Mouse (Mus musculus) inflammation-experienced regulatory T-cells (primary cell): ENCODE measurements around the gene Pitpnm2. TPM values are rescaled to one million over a fixed set of nuclear protein-coding genes. Genes with fewer than 3 reads are reported as not detected.

Experiments used
- polyA plus RNA-seq, 2 experiments: library from polyadenylated mRNA; unstranded; fragments of 100-300 nt; shearing (Covaris generic); gene quantifications; one replicate each; pipeline ENCODE4 v1.2.1; 2017

Pitpnm2 gene
- polyA plus RNA-seq: 10 to 100 TPM; 11.6 to 14.3 TPM

DNA sequence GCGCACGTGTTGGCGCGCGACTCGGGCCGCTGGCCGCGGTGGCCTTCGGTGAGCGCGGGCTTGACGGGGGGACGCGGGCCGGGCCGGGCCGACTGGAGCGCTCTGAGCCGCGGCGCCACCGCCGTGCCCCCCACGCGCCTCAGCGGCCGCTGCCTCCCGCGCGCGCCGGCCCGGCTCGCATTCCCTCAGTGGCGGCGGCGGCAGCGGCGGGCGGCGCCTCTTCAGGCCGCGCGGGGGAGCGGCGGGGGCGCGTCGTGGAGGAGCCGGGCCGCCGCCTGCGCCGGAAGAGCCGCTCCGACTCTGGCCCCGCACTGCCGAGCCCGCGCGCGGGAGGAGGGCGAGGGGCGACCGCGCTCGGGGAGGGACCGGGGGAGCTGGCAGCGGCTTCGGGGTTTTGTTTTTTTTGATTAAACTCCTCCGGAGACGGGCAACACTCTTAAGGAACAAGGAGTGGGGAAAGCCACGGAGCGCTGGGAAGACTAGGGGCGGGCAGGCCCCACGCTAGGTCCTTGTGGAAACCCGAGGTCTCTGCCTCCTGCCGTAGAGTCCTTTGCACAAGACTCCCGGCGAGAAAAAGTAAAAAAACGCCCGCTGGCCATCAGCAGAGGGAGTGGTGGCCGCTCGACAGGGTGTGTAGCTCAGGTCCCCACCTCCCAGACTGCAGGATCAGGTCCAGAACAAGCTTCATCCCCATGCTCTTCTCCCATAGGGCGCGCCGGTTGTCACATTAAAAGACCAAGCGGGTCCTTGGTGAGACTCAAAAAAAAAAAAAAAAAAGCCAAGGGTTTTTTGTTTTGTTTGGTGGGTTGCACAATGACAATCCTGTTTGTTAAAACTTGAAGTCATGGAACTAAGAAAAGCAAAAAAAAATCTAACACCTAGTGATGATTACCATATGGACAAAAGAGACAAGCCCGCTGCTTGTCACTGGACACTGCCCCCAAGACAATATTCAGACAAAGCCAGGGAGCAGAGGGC lies at the start of gene Pitpnm2:
Pitpnm2 (minus strand) TSS at position 147 of the 978 bp plus-strand sequence.

DNA sequence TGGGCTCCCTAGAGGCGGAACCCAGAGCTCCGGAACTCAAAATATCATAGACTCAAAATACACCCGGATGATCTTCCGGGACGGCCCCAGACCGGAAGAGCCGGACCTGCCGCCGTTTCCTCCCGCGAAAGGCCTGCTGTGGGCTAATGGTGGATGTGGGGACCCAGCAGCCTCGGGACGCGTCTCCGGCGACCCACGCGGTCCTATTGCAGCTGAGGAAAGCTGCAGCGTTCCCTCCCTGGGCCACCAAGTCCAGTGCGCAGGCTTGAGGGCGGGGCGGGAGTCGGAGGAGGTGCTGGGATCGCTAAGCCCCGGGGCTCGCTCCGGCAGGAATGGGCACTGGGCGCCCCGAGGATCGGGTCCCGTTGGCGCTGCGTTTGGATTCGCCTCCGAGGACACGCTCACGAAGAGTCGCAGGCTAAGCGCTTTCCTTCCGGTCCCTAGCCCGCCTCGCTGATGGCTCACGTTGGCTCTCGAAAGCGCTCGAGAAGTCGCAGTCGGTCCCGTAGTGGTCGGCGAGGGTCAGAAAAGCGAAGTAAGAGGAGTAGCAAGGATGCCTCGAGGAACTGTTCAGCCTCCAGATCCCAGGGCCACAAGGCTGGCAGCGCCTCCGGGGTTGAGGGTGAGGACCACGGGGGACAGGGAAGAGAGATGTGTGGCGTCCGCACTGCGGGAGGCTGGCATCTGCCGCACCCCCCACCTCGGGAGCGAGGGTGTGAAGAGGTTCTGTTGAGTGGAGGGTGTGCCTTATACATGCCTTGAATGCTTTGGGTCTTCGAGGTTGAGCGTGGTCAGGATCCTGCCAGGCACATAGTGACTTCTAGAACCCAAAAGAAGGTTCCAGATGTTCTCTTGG lies 133.3 kb downstream of the Pitpnm2 start, which contains the start of gene Arl6ip4:
Arl6ip4 (plus strand) TSS at position 100 of the 856 bp plus-strand sequence.

DNA sequence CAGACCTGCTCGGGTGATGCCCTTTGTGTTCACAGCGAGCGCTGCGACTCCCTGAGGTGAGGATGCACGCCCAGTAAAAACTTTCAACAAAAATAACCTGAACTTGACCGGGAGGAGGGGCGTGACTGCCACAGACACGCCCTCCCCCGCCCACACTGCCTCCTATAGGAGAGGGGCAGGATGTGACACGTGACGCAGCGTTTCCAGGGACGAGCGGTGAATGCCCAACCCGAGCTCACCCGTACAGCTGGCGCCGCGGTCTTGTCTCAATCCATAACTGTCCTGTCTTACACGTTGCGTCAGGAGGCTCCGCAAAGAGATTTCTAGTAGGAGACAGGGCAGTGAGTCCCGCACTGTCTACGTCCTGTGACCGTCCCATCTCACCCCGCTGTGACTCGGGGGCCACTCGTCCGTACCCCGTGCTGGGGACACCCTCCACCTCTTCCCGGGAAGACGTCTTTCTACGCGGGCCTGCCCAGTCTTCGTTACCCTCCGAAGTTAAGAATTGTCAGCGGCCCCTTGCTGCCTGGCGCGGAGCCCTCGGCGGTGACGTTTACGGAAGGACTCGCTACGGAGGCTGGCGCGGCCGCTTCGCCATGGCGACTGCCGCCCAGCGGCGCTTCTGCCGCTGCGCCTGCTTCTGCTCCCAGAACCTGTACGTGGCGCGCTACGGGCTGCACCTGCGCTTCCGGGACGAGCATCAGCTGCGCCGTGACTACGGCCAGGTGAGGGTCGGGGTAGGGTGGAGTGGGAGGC lies 137.6 kb downstream of the Pitpnm2 start, which contains the start of gene Ogfod2:
Ogfod2 (plus strand) TSS at position 556 of the 756 bp plus-strand sequence.

DNA sequence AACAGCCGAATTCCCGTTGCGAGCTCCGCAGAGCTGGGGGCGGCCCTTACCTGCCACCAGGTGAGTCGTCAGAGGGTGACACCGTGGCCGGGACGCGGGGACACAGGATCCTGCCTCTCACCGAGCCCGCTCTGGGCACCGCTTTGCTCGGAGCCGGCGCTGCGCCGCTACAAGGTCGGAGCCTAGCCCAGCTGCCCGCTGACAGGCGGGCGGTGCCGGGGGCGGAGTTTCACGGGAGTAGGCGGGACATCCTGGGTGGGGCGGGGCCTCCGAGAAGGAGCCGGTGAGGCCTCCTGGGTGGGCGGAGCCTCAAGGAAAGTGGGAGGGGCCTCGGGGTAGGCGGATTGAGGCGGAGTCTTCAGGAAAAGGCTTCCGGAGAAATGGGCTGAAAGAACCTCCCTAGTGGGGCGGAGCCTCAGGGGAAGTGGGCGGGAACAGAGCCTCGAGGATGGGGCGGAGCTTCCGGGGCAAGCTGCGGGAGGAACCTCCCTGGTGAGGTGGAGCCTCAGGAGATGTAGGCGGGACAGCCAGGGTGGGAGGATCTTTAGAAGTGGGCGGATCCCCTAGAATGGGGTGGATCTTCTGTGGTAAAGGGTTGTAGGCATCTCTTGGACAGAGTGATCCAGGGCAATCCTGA lies 153.8 kb downstream of the Pitpnm2 start, which contains the start of gene Abcb9:
Abcb9 (minus strand) TSS at position 203 of the 637 bp plus-strand sequence.

Other genes with a start within 250 kb of the Pitpnm2 start
- gene Vps37b, start 217.5 kb downstream of the Pitpnm2 start, polyA plus RNA-seq: 100 to 1,000 TPM in 1 of 2 experiments, 10 to 100 TPM in 1; 76.6 to 149 TPM
- 10 to 100 TPM; 32.8 to 53.3 TPM for gene Abcb9, start 154.0 kb downstream of the Pitpnm2 start, polyA plus RNA-seq
- gene Ogfod2, start 137.5 kb downstream of the Pitpnm2 start, polyA plus RNA-seq: 10 to 100 TPM; 37.5 to 42.2 TPM
- 10 to 100 TPM; 78.8 to 83.3 TPM for gene Arl6ip4, start 133.7 kb downstream of the Pitpnm2 start, polyA plus RNA-seq
- 10 to 100 TPM; 18.8 to 26.8 TPM for gene Mphosph9, start 78.2 kb upstream of the Pitpnm2 start, polyA plus RNA-seq
- 10 to 100 TPM; 11.5 TPM for gene 2810006K23Rik, start 78.3 kb upstream of the Pitpnm2 start, polyA plus RNA-seq
- gene Cdk2ap1, start 113.3 kb upstream of the Pitpnm2 start, polyA plus RNA-seq: 100 to 1,000 TPM; 128 to 150 TPM
- gene Sbno1, start 176.2 kb upstream of the Pitpnm2 start, polyA plus RNA-seq: 100 to 1,000 TPM in 1 of 2 experiments, 10 to 100 TPM in 1; 98.7 to 103 TPM
- gene Kmt5a, start 190.2 kb upstream of the Pitpnm2 start, polyA plus RNA-seq: 10 to 100 TPM; 68.4 to 90.9 TPM
- 100 to 1,000 TPM in 1 of 2 experiments, 10 to 100 TPM in 1; 60.1 to 101 TPM for gene Rilpl2, start 228.6 kb upstream of the Pitpnm2 start, polyA plus RNA-seq
- 1 to 10 TPM; 6.5 to 8.3 TPM for gene Snrnp35, start 233.4 kb upstream of the Pitpnm2 start, polyA plus RNA-seq